Mouse (Mus musculus): ENCODE data around the gene Camkmt. TPM values are rescaled to one million over a fixed set of nuclear protein-coding genes. Genes with fewer than 3 reads are reported as not detected.

Gene Camkmt
- polyA plus RNA-seq, 1 experiment from 2014 or later, result 19.3 TPM

DNA sequence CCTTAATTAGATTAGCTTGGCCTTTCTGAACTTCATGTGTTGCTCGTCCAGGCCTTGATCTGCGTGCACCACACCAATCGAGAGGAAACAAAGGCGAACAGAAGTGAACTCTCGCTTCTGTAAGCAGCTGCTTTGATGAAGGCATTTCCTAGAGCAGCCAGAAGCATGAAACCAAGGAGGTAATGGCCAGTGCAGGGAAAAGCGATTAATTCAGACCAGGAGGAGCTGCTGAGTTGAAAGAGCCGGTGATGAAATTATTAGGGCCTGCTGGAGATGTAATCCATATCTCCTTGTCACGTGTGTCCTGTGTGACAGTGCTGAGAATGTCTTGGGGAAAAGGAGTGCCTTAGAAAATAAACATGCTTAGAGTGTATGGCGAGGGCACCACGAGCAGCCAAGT lies 228.0 kb downstream of the Camkmt start:
- no peaks in the 10 kb centered on the region for H3K36me3 ChIP-seq
- 64% methylated on average over 10 of the region's 10 CpGs for WGBS
- no peaks in the 10 kb centered on the region for H3K9me3 ChIP-seq
- H3K4me2 ChIP-seq (replicated peaks), result no peak overlapping the region
- no peaks in the 10 kb centered on the region for H3K27me3 ChIP-seq
- no peak overlapping the region for H3K4me3 ChIP-seq
- no peak for ATAC-seq (replicated peaks)
- no peak overlapping the region for H3K9ac ChIP-seq (replicated peaks)
- H3K4me1 ChIP-seq, result no peaks in the 10 kb centered on the region
- no peak overlapping the region for H3K27ac ChIP-seq (replicated peaks)

DNA sequence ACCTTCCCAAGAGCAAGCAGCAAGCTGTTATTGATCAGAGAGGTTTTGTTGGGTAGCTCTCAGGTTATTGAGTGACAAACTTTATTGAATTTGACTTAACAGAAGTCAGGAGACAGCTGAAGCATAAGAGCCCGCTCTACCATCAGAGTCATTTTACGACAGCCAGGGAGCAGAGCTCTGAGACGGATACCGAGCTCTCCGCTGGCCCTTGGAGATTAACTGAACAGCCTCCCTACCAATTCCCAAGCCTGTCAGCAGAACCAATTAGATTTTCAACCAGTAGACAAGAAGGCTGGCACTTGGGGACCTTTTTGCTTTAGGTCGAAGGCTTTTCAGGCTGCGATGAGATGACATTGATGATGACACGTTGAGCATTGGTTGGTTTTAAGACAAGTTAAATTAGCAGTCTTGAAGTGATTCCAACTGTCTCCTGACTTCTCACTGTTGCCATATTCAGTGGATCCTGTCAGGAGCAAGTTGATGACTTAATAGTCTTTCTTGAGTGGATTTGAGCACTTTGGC lies 229.5 kb downstream of the Camkmt start:
- no peaks in the 10 kb centered on the region for H3K27me3 ChIP-seq
- H3K4me1 ChIP-seq, result no peaks in the 10 kb centered on the region
- no peak overlapping the region for H3K9ac ChIP-seq (replicated peaks)
- H3K36me3 ChIP-seq, result no peaks in the 10 kb centered on the region
- no peak overlapping the region for H3K4me2 ChIP-seq (replicated peaks)
- WGBS, result 75% methylated on average over 8 of the region's 8 CpGs
- peak; percentile 51; the same call in 1 of the 2 replicates for ATAC-seq (replicated peaks)
- no peak overlapping the region for H3K27ac ChIP-seq (replicated peaks)
- H3K4me3 ChIP-seq, result no peak overlapping the region
- H3K9me3 ChIP-seq, result no peaks in the 10 kb centered on the region

DNA sequence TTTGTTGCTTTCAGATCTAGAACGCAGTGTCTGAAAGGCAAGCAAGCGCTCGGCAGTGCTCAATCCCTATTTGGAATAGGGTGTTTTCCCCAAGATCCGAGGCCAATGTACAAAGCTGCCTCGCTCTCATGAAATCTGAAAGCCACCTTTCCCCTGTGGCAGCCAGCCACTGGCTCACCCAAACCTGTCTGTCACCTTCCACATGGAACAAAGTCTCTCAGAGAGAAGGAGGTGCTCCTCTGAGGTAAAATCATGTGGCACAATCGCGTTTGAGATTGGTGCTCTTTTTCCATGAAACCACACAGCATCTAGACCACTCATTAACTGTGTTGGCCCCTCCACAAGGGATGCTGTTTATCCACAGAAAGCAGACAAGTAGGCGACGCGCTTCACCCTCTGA lies 238.5 kb downstream of the Camkmt start:
- Histone ChIP-seq H3K9me3 (no peaks in the 10 kb centered on the region), H3K27me3 (no peaks in the 10 kb centered on the region), H3K36me3 (no peaks in the 10 kb centered on the region), H3K9ac (replicated peaks) (no peak overlapping the region), H3K4me1 (no peaks in the 10 kb centered on the region), H3K4me3 (no peak overlapping the region), H3K4me2 (replicated peaks) (no peak overlapping the region), H3K27ac (replicated peaks) (no peak overlapping the region)
- WGBS, result 90% methylated on average over 10 of the region's 10 CpGs
- ATAC-seq (replicated peaks), result no peak

DNA sequence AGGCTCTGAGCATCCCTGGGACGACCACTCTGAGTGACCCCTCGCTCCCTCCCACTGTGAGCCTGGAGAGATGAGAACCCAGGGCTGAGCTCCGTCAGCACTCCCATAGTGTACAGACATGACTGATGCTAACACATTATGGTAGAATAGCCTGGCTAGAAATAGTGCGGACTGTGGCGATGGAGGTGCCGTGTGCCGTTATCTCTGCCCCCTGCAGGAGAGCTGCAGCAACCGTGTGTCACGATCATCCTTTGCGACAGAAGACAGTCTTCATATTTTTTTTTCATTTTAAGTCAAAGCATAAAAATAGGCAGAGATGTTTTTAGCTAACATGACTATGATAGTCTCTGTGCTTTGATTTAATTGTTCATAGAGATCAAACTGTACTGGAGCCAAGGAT lies 245.1 kb downstream of the Camkmt start:
- ATAC-seq (replicated peaks), result no peak
- no peak overlapping the region for H3K27ac ChIP-seq (replicated peaks)
- WGBS, result 83% methylated on average over 10 of the region's 10 CpGs
- 0 out of 2 replicates have a peak, but pooled peaks cover 3% of the 10 kb centered on the region for H3K4me1 ChIP-seq
- H3K27me3 ChIP-seq, result no peaks in the 10 kb centered on the region
- H3K4me2 ChIP-seq (replicated peaks), result no peak overlapping the region
- no peak overlapping the region for H3K9ac ChIP-seq (replicated peaks)
- no peaks in the 10 kb centered on the region for H3K9me3 ChIP-seq
- no peaks in the 10 kb centered on the region for H3K36me3 ChIP-seq
- H3K4me3 ChIP-seq, result no peak overlapping the region

DNA sequence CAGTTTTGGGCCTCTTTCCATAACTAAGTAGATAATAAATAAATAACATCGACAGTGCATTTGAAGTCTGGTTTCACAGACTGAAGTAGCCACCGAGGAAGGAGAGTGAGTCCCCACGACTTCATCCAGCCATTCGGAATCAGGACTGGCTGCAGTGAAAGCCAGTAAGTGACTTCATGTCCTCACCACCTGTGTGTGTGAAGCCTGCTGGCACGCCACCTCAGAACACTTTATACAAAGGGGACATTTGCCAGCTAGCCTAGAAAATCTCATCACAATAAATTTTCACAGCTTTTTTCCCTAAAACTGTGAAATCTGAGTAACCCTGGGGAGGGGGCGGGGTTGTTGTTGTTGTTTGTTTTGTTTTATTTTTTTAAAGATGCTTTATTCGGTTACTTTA lies 247.3 kb downstream of the Camkmt start:
- H3K9ac ChIP-seq (replicated peaks), result no peak overlapping the region
- no peak overlapping the region for H3K4me3 ChIP-seq
- no peak overlapping the region for H3K4me2 ChIP-seq (replicated peaks)
- H3K27me3 ChIP-seq, result no peaks in the 10 kb centered on the region
- no peaks in the 10 kb centered on the region for H3K9me3 ChIP-seq
- no peaks in the 10 kb centered on the region for H3K36me3 ChIP-seq
- 0 out of 2 replicates have a peak, but pooled peaks cover 3% of the 10 kb centered on the region for H3K4me1 ChIP-seq
- no peak for ATAC-seq (replicated peaks)
- no peak overlapping the region for H3K27ac ChIP-seq (replicated peaks)
- WGBS, result 74% methylated on average over 7 of the region's 7 CpGs

DNA sequence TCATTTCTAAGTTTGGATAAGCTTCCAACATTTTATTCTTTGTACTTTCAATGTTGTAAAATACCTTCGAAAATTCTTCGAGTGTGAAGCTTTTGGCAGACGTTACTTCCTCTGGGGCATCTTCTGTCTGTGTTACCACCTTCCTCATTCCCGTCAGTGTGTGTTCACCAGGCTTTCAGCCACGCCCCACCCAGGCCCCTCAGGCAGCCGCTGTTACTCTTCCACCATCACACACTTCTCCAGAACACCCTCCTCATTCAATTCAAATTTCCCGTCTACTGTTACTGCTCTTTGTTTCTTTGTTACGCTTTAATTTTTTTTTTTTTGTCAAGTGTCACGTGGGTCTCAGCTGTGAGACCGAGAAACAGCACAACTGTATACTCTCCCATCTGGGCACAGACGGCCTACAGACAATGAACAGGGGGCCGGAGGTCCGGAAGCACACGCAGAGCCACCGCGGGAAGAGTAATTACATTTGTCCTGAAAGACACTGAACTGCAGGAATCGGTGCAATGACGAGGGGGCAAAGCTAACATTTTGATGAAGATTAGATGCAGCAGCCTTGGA lies 250.9 kb downstream of the Camkmt start:
- no peak overlapping the region for H3K9ac ChIP-seq (replicated peaks)
- peak; percentile 43; the same call in 1 of the 2 replicates for ATAC-seq (replicated peaks)
- 37% methylated on average over 18 of the region's 18 CpGs for whole genome bisulfite sequencing

DNA sequence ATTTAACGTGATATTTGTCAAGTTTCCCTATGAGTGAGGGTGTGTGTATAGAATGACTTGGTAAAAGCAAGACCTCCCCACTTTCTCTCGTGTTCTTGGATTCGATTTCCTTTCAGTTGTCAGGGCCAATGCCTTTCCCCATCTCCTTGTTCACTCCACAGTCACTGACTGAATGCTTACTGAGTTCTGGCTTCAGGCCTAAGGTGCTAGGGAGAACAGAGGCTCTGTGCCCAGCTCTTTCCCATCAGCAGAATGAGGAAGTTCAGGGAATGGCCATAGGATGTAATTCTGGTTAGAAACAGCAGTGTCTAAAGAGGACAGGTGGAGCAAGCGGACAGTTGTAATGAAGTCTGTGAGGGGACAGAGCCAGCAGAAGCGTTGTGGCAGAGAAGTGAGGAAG lies 252.1 kb downstream of the Camkmt start:
- no peak for ATAC-seq (replicated peaks)
- no peak overlapping the region for H3K27ac ChIP-seq (replicated peaks)
- no peak overlapping the region for H3K9ac ChIP-seq (replicated peaks)
- WGBS, result 89% methylated on average over 5 of the region's 5 CpGs
- H3K4me2 ChIP-seq (replicated peaks), result no peak overlapping the region
- H3K4me3 ChIP-seq, result no peak overlapping the region
- no peaks in the 10 kb centered on the region for H3K36me3 ChIP-seq
- no peaks in the 10 kb centered on the region for H3K27me3 ChIP-seq
- no peaks in the 10 kb centered on the region for H3K9me3 ChIP-seq
- no peaks in the 10 kb centered on the region for H3K4me1 ChIP-seq

More for the DNA sequence above, 250.9 kb downstream of the Camkmt start:
- H3K36me3 ChIP-seq, result no peaks in the 10 kb centered on the region
- no peak overlapping the region for H3K4me3 ChIP-seq
- no peak overlapping the region for H3K4me2 ChIP-seq (replicated peaks)
- 0 out of 2 replicates have a peak, but pooled peaks cover 3% of the 10 kb centered on the region for H3K4me1 ChIP-seq
- no peak overlapping the region for H3K27ac ChIP-seq (replicated peaks)
- H3K9me3 ChIP-seq, result no peaks in the 10 kb centered on the region
- H3K27me3 ChIP-seq, result no peaks in the 10 kb centered on the region

DNA sequence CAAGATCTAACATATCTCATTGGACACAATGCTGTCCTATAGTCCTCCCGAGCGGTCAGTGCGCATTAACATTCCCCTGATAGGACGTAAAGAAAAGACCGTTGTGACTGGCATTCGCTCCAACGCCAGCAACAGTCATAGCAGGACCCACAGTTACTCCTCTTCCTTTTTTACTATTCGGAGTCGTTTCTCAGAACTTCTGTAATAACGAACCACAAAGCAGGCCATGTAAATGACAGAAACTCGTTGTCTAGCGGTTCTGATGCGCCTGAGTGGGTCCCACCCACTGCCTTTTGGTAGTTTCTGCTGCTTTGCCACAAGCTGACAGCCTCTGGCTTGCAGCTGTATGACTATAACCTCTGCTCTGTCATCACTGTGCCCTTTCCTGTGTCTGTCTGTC lies 253.1 kb downstream of the Camkmt start:
- no peak overlapping the region for H3K27ac ChIP-seq (replicated peaks)
- 68% methylated on average over 13 of the region's 13 CpGs for WGBS
- H3K36me3 ChIP-seq, result no peaks in the 10 kb centered on the region
- no peaks in the 10 kb centered on the region for H3K4me1 ChIP-seq
- H3K4me2 ChIP-seq (replicated peaks), result no peak overlapping the region
- H3K9ac ChIP-seq (replicated peaks), result no peak overlapping the region
- no peak for ATAC-seq (replicated peaks)
- H3K4me3 ChIP-seq, result no peak overlapping the region
- no peaks in the 10 kb centered on the region for H3K9me3 ChIP-seq
- no peaks in the 10 kb centered on the region for H3K27me3 ChIP-seq

DNA sequence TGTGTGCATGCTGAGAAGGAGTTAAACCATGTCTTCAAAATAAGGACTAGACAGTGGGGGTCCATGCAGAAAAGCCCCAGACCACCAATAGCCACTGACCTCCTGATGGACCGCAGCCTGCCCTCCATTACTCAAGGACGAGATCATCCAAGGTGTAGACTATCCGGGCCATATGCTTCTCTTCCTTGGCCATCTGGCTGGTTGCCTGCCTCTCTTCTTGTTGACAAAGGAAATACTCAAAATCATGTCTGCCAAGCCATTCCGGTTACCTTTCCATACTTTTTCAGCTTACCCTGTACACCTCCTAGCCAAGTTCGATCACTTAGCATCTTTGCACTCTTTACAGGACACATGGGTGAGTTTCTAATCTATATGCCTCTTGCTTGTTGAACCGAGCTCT lies 256.3 kb downstream of the Camkmt start:
- ATAC-seq (replicated peaks), result no peak

DNA sequence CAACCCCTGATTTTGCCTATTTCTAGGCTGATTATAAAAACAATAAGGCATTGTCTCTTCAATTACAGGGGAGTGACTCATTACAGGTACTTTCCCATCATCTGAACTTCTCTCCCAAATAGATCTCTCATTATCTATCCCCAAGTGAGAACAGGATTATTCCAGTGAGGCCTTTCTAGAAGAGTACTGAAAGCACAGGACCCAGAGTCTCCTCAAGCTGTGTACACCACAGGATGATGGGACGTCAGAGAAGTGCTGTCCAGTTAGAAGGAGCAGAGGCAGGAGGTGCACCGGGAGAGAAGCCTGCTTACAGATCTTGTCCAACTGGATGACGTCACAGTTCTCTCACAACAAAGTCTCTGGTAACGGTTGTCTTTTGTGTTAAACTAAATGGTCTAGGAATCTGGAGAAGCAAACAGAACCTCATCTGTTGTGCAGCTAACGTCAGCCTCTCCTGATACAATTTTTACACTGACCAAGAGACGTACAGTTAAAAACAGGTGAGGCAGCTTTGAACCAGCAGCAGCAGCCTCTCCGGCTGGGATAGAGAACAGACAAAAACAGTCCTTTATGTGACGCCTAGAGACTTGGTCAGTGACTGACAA lies 259.1 kb downstream of the Camkmt start:
- no peaks in the 10 kb centered on the region for H3K4me1 ChIP-seq
- 30% methylated on average over 8 of the region's 8 CpGs for WGBS
- H3K4me2 ChIP-seq (replicated peaks), result no peak overlapping the region
- no peaks in the 10 kb centered on the region for H3K27me3 ChIP-seq
- no peak overlapping the region for H3K27ac ChIP-seq (replicated peaks)
- ATAC-seq (replicated peaks), result no peak
- H3K9ac ChIP-seq (replicated peaks), result no peak overlapping the region
- H3K36me3 ChIP-seq, result no peaks in the 10 kb centered on the region
- H3K9me3 ChIP-seq, result no peaks in the 10 kb centered on the region
- no peak overlapping the region for H3K4me3 ChIP-seq

More for the DNA sequence above, 256.3 kb downstream of the Camkmt start:
- Histone ChIP-seq H3K36me3 (no peaks in the 10 kb centered on the region), H3K27me3 (no peaks in the 10 kb centered on the region), H3K4me1 (no peaks in the 10 kb centered on the region), H3K27ac (replicated peaks) (no peak overlapping the region), H3K9ac (replicated peaks) (no peak overlapping the region), H3K4me3 (no peak overlapping the region), H3K4me2 (replicated peaks) (no peak overlapping the region), H3K9me3 (no peaks in the 10 kb centered on the region)
- WGBS, result 87% methylated on average over 6 of the region's 6 CpGs

DNA sequence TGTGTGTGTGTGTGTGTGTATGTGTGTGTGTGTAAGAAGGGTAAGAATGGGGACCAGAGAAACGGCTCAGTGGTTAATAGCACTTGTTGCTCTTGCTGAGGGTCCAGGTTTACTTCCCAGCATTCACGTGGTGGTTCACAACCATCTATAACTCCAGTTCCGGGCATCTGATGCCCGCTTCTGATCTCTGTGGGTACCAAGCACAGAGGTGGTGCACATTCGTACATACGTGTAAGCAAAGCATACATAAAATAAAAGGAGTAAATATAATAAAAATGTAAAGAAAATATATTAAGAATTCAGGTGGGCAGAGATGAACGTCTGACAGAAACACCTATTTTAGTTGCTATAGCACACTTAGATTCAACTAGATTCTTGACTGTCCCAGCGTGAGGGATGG lies 260.9 kb downstream of the Camkmt start:
- H3K27me3 ChIP-seq, result no peaks in the 10 kb centered on the region
- H3K36me3 ChIP-seq, result no peaks in the 10 kb centered on the region
- no peak overlapping the region for H3K27ac ChIP-seq (replicated peaks)
- no peaks in the 10 kb centered on the region for H3K4me1 ChIP-seq
- H3K4me2 ChIP-seq (replicated peaks), result no peak overlapping the region
- no peak overlapping the region for H3K9ac ChIP-seq (replicated peaks)
- no peaks in the 10 kb centered on the region for H3K9me3 ChIP-seq
- ATAC-seq (replicated peaks), result no peak
- WGBS, result 86% methylated on average over 8 of the region's 8 CpGs
- H3K4me3 ChIP-seq, result no peak overlapping the region

DNA sequence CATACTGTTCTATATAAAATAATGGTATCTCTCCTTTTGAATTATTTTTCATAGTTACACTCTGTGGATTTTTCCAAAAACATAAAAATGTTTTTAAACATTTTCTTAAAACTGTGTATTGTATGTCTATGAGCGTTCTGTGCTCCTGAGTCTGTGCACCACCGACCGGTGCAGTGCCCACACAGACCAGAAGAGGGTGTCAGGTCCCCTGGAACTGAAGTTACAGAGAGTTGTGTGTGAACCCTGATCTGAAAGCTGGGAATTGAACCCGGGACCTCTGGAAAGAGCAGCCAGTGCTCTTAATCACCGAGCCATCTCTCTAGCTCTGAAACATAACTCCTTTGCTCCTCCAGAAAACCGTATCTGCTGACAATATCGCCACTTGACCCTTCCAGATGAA lies 262.4 kb downstream of the Camkmt start:
- H3K4me2 ChIP-seq (replicated peaks), result no peak overlapping the region
- H3K9ac ChIP-seq (replicated peaks), result no peak overlapping the region
- H3K27me3 ChIP-seq, result no peaks in the 10 kb centered on the region
- H3K36me3 ChIP-seq, result no peaks in the 10 kb centered on the region
- H3K9me3 ChIP-seq, result no peaks in the 10 kb centered on the region
- no peak for ATAC-seq (replicated peaks)
- 93% methylated on average over 7 of the region's 7 CpGs for WGBS
- no peaks in the 10 kb centered on the region for H3K4me1 ChIP-seq
- no peak overlapping the region for H3K27ac ChIP-seq (replicated peaks)
- no peak overlapping the region for H3K4me3 ChIP-seq

DNA sequence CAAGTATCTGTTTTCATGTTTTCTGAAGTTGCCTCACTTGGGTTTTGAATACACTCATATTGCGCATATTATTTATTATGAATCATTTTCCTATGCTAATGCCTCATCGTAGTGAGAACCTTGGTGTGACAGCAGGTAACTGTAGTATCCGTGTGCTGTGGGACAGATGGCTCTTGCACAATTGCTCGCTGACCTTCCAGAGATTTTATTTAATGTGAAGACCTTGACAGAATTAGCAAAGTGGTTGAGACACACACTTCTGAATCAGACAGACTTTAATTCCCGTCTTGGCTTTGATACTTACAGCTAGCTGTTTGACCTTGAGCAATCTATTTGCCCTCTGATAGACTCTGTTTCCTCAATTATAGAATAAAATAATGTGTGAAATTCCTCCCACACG lies 262.8 kb downstream of the Camkmt start:
- H3K27ac ChIP-seq (replicated peaks), result no peak overlapping the region

More for the DNA sequence above, 262.8 kb downstream of the Camkmt start:
- H3K4me2 ChIP-seq (replicated peaks), result no peak overlapping the region
- no peak for ATAC-seq (replicated peaks)
- no peaks in the 10 kb centered on the region for H3K4me1 ChIP-seq
- H3K9ac ChIP-seq (replicated peaks), result no peak overlapping the region
- no peaks in the 10 kb centered on the region for H3K9me3 ChIP-seq
- 80% methylated on average over 6 of the region's 6 CpGs for WGBS
- H3K27me3 ChIP-seq, result no peaks in the 10 kb centered on the region
- H3K4me3 ChIP-seq, result no peak overlapping the region
- H3K36me3 ChIP-seq, result no peaks in the 10 kb centered on the region
